Mouse (Mus musculus): ENCODE data around the gene Nrsn2. TPM values are rescaled to one million over a fixed set of nuclear protein-coding genes. Genes with fewer than 3 reads are reported as not detected.

The Nrsn2 gene
- polyA plus RNA-seq, 1 experiment from 2014 or later, result 1.7 TPM

DNA sequence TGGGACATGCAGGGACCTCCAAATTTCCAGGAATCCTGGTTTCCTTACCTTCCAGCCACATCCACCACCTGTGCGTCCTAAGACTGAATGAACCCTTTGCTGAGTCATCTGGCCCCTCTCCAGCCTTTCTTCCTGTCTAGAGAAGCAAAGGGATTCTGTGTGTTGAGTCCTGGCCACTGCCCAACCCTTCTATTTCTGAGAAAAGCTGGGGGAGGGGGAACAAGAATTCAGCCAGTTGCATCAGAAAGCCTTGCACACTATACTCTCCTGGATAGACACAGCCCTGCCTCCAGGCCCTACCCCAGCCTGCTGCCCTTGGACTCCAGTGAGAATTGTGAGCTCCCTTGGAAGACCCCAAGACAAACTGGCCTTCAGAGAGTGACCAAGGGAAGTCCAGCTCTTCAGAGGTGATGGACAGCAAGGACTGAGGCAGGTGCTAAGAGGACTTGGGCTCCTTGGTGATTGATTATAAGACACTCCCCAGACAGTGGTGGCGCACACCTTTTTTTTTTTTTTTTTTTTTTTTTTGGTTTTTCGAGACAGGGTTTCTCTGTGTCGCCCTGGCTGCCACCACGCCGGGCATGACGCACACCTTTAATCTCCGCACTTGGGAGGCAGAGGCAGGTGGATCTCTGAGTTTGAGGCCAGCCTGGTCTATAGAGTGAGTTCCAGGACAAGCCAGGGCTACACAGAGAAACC lies 26.4 kb downstream of the Nrsn2 start:
- 0 out of 2 replicates have a peak, but pooled peaks have one; percentile 24 for ATAC-seq (ENCODE audit: low FRiP score, low TSS enrichment)
- Histone ChIP-seq H3K4me1 (ENCODE audit: control insufficient read depth, insufficient read depth, low read length) (0 out of 2 replicates have a peak, but pooled peaks cover 2% of the 10 kb centered on the region), H3K9me3 (ENCODE audit: control insufficient read depth, low read length) (no peaks in the 10 kb centered on the region), H3K27me3 (ENCODE audit: control insufficient read depth, insufficient read depth, low read length) (no peaks in the 10 kb centered on the region), H3K4me2 (replicated peaks; ENCODE audit: low read depth, low read length) (no peak overlapping the region), H3K4me3 (ENCODE audit: low read length) (no peak overlapping the region), H3K27ac (ENCODE audit: low read depth, low read length) (no peak overlapping the region), H3K36me3 (ENCODE audit: control insufficient read depth, insufficient read depth, low read length) (no peaks in the 10 kb centered on the region), H3K9ac (ENCODE audit: low read depth, low read length) (no peak overlapping the region)
- 93% methylated on average over 8 of the region's 8 CpGs for WGBS

DNA sequence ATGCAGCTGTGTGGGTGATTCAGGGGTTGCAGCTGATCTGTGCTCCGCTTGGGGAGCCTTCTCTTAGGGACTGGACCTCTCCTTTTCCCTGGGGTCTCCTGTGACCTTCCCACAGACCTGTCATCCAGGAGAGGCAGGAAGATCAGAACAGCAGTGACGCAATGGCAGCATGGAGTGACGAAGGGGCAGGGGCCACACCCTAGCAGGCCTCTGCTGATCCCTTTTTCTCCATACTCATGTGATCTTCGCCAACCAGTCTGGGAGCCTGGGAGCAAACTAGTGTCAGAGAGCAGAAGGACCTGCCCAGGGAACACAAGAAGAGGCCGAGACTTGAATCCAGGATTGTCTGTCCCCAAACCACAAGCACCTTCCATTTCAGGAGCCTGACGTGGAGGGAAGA lies 27.2 kb downstream of the Nrsn2 start:
- Histone ChIP-seq H3K4me3 (ENCODE audit: low read length) (no peak overlapping the region), H3K4me2 (replicated peaks; ENCODE audit: low read depth, low read length) (no peak overlapping the region), H3K27ac (ENCODE audit: low read depth, low read length) (no peak overlapping the region), H3K36me3 (ENCODE audit: control insufficient read depth, insufficient read depth, low read length) (no peaks in the 10 kb centered on the region), H3K9ac (ENCODE audit: low read depth, low read length) (no peak overlapping the region), H3K27me3 (ENCODE audit: control insufficient read depth, insufficient read depth, low read length) (no peaks in the 10 kb centered on the region), H3K9me3 (ENCODE audit: control insufficient read depth, low read length) (no peaks in the 10 kb centered on the region), H3K4me1 (ENCODE audit: control insufficient read depth, insufficient read depth, low read length) (peaks cover 6% of the 10 kb centered on the region; the same call in 1 of the 2 replicates)
- no peak for ATAC-seq (ENCODE audit: low FRiP score, low TSS enrichment)
- WGBS, result 85% methylated on average over 6 of the region's 6 CpGs

DNA sequence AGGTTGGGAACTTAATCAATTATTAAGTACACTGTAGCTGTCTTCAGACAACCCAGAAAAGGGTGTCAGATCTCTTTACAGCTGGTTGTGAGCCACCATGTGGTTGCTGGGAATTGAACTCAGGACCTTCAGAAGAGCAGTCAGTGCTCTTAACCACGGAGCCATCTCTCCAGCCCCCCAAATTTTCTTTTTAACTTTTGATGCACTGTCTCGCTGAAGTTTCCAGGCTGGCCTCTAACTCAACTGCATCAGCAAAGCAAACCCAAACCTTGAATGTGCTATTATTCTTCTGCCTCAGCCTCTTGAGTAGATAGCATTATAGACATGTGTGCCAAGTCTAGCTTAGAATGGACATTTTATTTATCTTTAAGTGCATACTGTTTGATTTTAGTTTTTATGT lies 28.7 kb downstream of the Nrsn2 start:
- H3K36me3 ChIP-seq (ENCODE audit: control insufficient read depth, insufficient read depth, low read length), result no peaks in the 10 kb centered on the region
- H3K9ac ChIP-seq (ENCODE audit: low read depth, low read length), result no peak overlapping the region
- no peak overlapping the region for H3K27ac ChIP-seq (ENCODE audit: low read depth, low read length)
- 93% methylated on average over 2 of the region's 2 CpGs for WGBS
- ATAC-seq (ENCODE audit: low FRiP score, low TSS enrichment), result no peak
- peaks cover 9% of the 10 kb centered on the region; the same call in 1 of the 2 replicates for H3K4me1 ChIP-seq (ENCODE audit: control insufficient read depth, insufficient read depth, low read length)
- no peaks in the 10 kb centered on the region for H3K9me3 ChIP-seq (ENCODE audit: control insufficient read depth, low read length)
- H3K4me2 ChIP-seq (replicated peaks; ENCODE audit: low read depth, low read length), result no peak overlapping the region
- no peaks in the 10 kb centered on the region for H3K27me3 ChIP-seq (ENCODE audit: control insufficient read depth, insufficient read depth, low read length)
- H3K4me3 ChIP-seq (ENCODE audit: low read length), result no peak overlapping the region

DNA sequence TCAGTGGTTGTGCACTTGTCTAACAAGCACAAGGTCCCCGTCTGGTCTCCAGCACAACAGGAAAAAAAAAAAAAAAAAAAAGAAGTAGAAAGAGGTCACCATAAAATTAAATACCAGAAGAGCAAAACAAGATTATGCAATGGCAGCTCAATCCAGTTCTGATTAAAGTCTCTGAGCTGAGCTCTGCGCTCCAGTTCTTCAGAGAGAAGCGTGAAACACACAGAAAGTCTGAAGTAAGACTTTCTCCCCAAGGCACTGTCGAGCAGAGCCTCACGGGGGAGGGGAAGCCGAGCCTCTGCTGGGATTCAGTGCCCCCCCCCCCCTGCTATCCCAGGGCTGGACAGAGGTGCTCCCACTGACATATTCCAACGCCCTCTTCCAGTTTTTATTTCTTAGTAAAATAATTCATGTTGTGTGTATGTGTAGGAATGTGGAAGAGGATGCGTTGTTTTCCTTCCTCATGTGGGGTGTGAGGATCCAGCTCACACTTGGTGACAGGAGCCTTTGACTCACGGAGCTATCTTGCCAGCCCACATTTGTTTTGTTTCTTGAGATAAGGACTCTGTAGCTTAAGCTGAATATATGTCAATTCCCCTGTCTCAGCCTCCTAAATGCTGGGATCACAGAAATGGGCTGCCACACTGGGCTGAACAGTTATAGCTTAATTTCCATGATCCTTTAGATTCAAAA lies 29.5 kb downstream of the Nrsn2 start:
- ATAC-seq (ENCODE audit: low FRiP score, low TSS enrichment), result no peak
- 40% methylated on average over 9 of the region's 9 CpGs for WGBS
- H3K27me3 ChIP-seq (ENCODE audit: control insufficient read depth, insufficient read depth, low read length), result no peaks in the 10 kb centered on the region

DNA sequence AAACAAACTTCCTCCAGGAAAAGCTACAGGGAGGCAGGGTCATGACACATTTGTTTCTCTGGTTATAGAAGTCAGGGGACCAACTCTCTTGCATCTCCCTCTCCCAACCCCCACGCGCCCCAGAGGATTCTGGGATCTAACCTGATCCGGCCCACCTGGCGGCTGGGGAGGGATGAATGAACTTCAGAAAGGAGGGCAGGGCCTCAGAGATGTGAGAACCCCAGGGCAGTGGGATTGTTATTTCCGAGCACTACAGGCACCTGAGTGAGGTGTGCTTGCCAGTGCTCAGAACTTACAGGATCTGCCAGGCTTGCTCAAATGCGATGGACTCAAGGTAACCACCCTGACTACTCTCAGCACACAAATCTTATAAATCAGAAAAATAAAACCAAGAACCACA lies 31.0 kb downstream of the Nrsn2 start:
- H3K9me3 ChIP-seq (ENCODE audit: control insufficient read depth, low read length), result no peaks in the 10 kb centered on the region
- H3K4me2 ChIP-seq (replicated peaks; ENCODE audit: low read depth, low read length), result no peak overlapping the region
- peaks cover 9% of the 10 kb centered on the region; the same call in 1 of the 2 replicates for H3K4me1 ChIP-seq (ENCODE audit: control insufficient read depth, insufficient read depth, low read length)
- 51% methylated on average over 6 of the region's 6 CpGs for WGBS
- H3K4me3 ChIP-seq (ENCODE audit: low read length), result no peak overlapping the region
- no peak overlapping the region for H3K27ac ChIP-seq (ENCODE audit: low read depth, low read length)
- no peak for ATAC-seq (ENCODE audit: low FRiP score, low TSS enrichment)
- no peaks in the 10 kb centered on the region for H3K27me3 ChIP-seq (ENCODE audit: control insufficient read depth, insufficient read depth, low read length)
- no peak overlapping the region for H3K9ac ChIP-seq (ENCODE audit: low read depth, low read length)
- H3K36me3 ChIP-seq (ENCODE audit: control insufficient read depth, insufficient read depth, low read length), result no peaks in the 10 kb centered on the region

More for the DNA sequence above, 29.5 kb downstream of the Nrsn2 start:
- H3K36me3 ChIP-seq (ENCODE audit: control insufficient read depth, insufficient read depth, low read length), result no peaks in the 10 kb centered on the region
- no peak overlapping the region for H3K27ac ChIP-seq (ENCODE audit: low read depth, low read length)
- no peak overlapping the region for H3K4me3 ChIP-seq (ENCODE audit: low read length)
- H3K4me1 ChIP-seq (ENCODE audit: control insufficient read depth, insufficient read depth, low read length), result peaks cover 9% of the 10 kb centered on the region; the same call in 1 of the 2 replicates
- H3K4me2 ChIP-seq (replicated peaks; ENCODE audit: low read depth, low read length), result no peak overlapping the region
- H3K9ac ChIP-seq (ENCODE audit: low read depth, low read length), result no peak overlapping the region
- H3K9me3 ChIP-seq (ENCODE audit: control insufficient read depth, low read length), result no peaks in the 10 kb centered on the region

DNA sequence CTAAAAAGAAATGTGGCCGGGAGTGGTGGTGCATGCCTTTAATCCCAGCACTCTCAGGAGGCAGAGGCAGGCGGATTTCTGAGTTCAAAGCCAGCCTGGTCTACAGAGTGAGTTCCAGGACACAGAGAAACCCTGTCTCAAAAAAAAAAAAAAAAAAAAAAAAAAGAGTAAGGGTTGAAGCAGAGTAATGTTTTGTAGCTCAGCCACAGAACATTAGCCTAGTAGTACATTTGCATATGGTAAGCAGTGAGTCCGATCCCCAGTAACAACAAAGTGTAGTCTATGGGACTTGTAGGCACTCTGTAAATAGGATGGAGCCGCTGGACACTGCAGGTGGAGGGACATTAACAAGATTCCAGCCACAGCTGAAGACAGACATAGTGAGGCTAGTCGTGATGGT lies 31.5 kb downstream of the Nrsn2 start:
- H3K9me3 ChIP-seq (ENCODE audit: control insufficient read depth, low read length), result no peaks in the 10 kb centered on the region
- H3K36me3 ChIP-seq (ENCODE audit: control insufficient read depth, insufficient read depth, low read length), result no peaks in the 10 kb centered on the region
- no peak overlapping the region for H3K27ac ChIP-seq (ENCODE audit: low read depth, low read length)
- 68% methylated on average over 5 of the region's 5 CpGs for WGBS
- no peak overlapping the region for H3K9ac ChIP-seq (ENCODE audit: low read depth, low read length)
- no peak overlapping the region for H3K4me2 ChIP-seq (replicated peaks; ENCODE audit: low read depth, low read length)
- ATAC-seq (ENCODE audit: low FRiP score, low TSS enrichment), result no peak
- H3K4me3 ChIP-seq (ENCODE audit: low read length), result no peak overlapping the region
- no peaks in the 10 kb centered on the region for H3K27me3 ChIP-seq (ENCODE audit: control insufficient read depth, insufficient read depth, low read length)
- peaks cover 8% of the 10 kb centered on the region; the same call in 1 of the 2 replicates for H3K4me1 ChIP-seq (ENCODE audit: control insufficient read depth, insufficient read depth, low read length)

DNA sequence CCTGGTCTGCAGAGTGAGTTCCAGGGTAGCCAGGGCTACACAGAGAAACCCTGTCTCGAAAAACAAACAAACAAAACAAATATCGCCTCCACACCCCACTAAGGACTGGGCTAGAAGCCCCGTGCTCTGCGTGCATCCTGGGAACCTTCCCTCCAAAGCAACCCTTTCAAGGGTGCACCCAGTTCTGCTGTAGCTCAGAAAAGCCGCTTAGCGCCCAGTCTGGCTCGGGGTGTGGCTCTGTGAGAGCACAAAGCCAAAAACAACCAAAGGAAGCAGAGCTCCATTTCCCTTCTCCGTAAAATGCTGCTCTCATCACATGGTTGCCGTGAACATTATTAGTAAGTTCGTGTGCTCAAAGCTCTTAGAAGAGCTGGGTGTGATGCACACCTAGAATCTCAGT lies 32.1 kb downstream of the Nrsn2 start:
- Histone ChIP-seq H3K9ac (ENCODE audit: low read depth, low read length) (peak overlapping the region; percentile 66; the same call in 1 of the 2 replicates), H3K4me1 (ENCODE audit: control insufficient read depth, insufficient read depth, low read length) (peaks cover 7% of the 10 kb centered on the region; the same call in 1 of the 2 replicates), H3K4me2 (replicated peaks; ENCODE audit: low read depth, low read length) (peak overlapping the region; percentile 93), H3K27ac (ENCODE audit: low read depth, low read length) (no peak overlapping the region), H3K27me3 (ENCODE audit: control insufficient read depth, insufficient read depth, low read length) (no peaks in the 10 kb centered on the region), H3K9me3 (ENCODE audit: control insufficient read depth, low read length) (no peaks in the 10 kb centered on the region), H3K4me3 (ENCODE audit: low read length) (peak overlapping the region; percentile 57), H3K36me3 (ENCODE audit: control insufficient read depth, insufficient read depth, low read length) (no peaks in the 10 kb centered on the region)
- 10% methylated on average over 10 of the region's 10 CpGs for whole genome bisulfite sequencing
- ATAC-seq (ENCODE audit: low FRiP score, low TSS enrichment), result peak; percentile 4

DNA sequence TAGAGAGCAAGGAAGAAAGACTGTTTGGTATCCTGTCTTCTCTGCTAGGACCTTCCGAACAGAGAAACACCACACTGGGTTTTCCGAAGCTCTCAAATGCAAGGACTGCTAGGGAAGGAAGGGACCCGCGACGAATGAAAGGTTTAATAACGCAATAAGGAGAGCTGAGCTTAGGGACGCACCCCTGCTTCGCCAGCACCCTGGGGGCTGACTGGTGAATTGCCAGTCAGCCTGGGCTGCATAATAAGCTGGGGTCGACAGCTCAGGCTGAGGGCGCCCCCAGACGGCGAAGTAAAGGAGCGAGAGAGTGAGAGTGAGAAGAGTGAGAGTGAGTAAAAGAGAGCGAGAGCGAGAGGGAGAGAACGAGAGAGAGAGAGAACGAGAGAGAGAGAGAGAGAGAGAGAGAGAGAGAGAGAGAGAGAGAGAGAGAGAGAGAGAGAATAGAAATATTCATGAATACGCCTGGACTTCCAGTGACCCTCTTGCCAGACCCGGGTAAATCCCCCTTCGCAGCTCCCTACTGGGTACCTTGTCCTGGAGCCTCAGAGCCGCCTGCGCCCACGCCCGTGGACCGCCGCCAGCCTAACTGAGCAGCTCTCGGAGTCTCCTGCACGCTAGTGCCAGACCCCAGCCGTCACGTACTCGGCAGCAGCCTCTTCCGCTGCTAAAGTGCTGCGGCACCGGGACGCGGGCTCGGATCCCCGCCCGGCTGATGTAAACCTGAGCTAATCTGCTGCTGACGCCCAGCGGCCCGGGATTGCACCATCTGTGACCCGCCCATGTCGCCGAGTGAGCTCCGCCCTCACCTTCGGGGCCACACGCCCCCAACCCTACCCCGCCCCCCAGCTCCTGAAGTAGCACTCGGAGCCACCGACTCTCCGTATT lies 32.9 kb downstream of the Nrsn2 start, which contains the start of gene Trib3:
Trib3 (minus strand) TSS at position 704 of the 885 bp plus-strand sequence.
- peak within 1 kb of the TSS; percentile 66 for H3K9ac ChIP-seq (ENCODE audit: low read depth, low read length)
- H3K9me3 ChIP-seq (ENCODE audit: control insufficient read depth, low read length), result no peaks in the 10 kb centered on the region
- H3K4me2 ChIP-seq (replicated peaks; ENCODE audit: low read depth, low read length), result peak within 1 kb of the TSS; percentile 93
- under 1% methylated on average over 52 of the region's 52 CpGs for WGBS
- H3K27me3 ChIP-seq (ENCODE audit: control insufficient read depth, insufficient read depth, low read length), result no peaks in the 10 kb centered on the region
- H3K4me3 ChIP-seq (ENCODE audit: low read length), result peak within 1 kb of the TSS; percentile 57
- H3K27ac ChIP-seq (ENCODE audit: low read depth, low read length), result no peak within 1 kb of the TSS
- ATAC-seq (ENCODE audit: low FRiP score, low TSS enrichment), result peak; percentile 87
- H3K36me3 ChIP-seq (ENCODE audit: control insufficient read depth, insufficient read depth, low read length), result no peaks in the 10 kb centered on the region
- H3K4me1 ChIP-seq (ENCODE audit: control insufficient read depth, insufficient read depth, low read length), result peaks cover 7% of the 10 kb centered on the region; the same call in 1 of the 2 replicates
